Mouse (Mus musculus): ENCODE measurements at regions not wholly inside any gene's neighbourhood (a gene's known extent, or its start where the extent isn't known, plus 50 kb on each side); places are given as distances from the start of the nearest gene placed in this dataset.

GRCm38 (mm10) chr3:149277812-149278211 lies 287.5 kb upstream of the Adgrl2 start:
- TF ChIP-seq CTCF (IDR thresholded peaks at IDR 0.05; ENCODE audit: extremely low read depth, insufficient read length, insufficient replicate concordance, low read depth, low read length) (no peak), POLR2A (IDR thresholded peaks at IDR 0.05; ENCODE audit: low read depth, low read length) (no peak)
